Mouse (Mus musculus) liver, embryonic 14.5 days (tissue): ENCODE results near the gene Efhc1.

Experiments
- CTCF ChIP-seq: IDR thresholded peaks from 2 replicates; pipeline ENCODE4 v1.5.1; 2016; ENCODE audit warnings: antibody characterized with exemption, low read depth, control low read depth
- EP300 ChIP-seq: IDR thresholded peaks from 2 replicates; pipeline ENCODE4 v1.6.1; 2016; ENCODE audit warnings: antibody characterized with exemption, low read depth

- TF ChIP-seq CTCF (no peak), EP300 (no peak)
Measured at GRCm38 (mm10) chr1:20994338-20994737, 42.9 kb downstream of the Efhc1 start.
